ENCODE assay signal across 8 mouse cellular contexts in the genomic region with DNA sequence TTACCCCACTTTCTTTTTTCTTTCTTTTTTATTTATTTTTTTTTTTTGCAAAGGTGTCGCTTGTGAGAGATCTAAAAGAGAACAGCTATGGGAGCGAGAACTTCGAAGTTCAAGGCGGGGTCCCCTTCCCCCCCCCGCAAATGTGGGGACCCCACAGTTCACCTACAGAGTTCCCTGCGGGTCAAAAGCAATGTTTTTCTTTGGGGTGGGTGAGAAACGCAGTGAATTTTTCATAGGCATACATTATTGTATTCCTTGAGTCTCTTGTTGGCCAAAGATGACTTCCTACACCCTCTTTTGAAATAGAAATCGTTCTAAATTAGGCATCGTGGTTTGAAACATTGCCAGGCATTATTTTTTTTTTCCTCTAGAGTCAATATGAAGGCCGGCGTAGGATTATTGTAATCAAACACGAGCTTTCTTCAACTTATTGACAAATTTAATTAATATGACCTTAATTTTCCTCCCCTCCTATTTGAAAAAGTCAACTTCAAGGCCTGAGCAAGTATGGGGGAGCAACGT. TPM values are rescaled to one million over a fixed set of nuclear protein-coding genes. Genes with fewer than 3 reads are reported as not detected.
A peak's percentile ranks its signal among the peaks of the same experiment; 100 is the strongest.
DNase-seq lines count a peak whose midpoint lies in the region; ATAC-seq and TF ChIP-seq lines count a peak whose summit lies in the region.

No protein-coding gene starts in this region.

- WGBS in kidney, adult 2 months: 20% methylated on average over 13 of the region's 13 CpGs
- whole genome bisulfite sequencing in hindbrain, embryonic 12.5 days: 35% methylated on average over 13 of the region's 13 CpGs
- WGBS in midbrain, embryonic 13.5 days: 36% methylated on average over 13 of the region's 13 CpGs

- no peaks in the 10 kb centered on the region for H3K9me3 ChIP-seq in hindbrain, embryonic 12.5 days (replicated peaks)
- H3K9me3 ChIP-seq in midbrain, embryonic 13.5 days: no peaks in the 10 kb centered on the region

- peak overlapping the region; percentile 94 for H3K4me3 ChIP-seq in kidney, adult 2 months (ENCODE audit: insufficient read depth, low read depth, low read length)
- H3K4me3 ChIP-seq in hindbrain, embryonic 12.5 days: peak overlapping the region; percentile 89
- peak overlapping the region; percentile 90 for H3K4me3 ChIP-seq in midbrain, embryonic 13.5 days (replicated peaks)

- DNase-seq in kidney, adult 2 months: no peak
- DNase-seq in kidney, adult 11 months: no peak
- DNase-seq in NIH3T3 (ENCODE audit: low read depth): peak; percentile 31
- DNase-seq in adrenal gland, postnatal 25 days: no peak
- no peak for DNase-seq in cerebellum, adult 18-20 months
- no peak for DNase-seq in right cerebral cortex, adult 2 months (ENCODE audit: low spot score in 2 of 2)

- peak overlapping the region; percentile 75 for H3K4me2 ChIP-seq in hindbrain, embryonic 12.5 days (replicated peaks)
- peak overlapping the region; percentile 68 for H3K4me2 ChIP-seq in midbrain, embryonic 13.5 days (replicated peaks)

- H3K4me1 ChIP-seq in kidney, adult 2 months (ENCODE audit: control insufficient read depth, insufficient read depth, low read length): peaks cover 5% of the 10 kb centered on the region; the same call in 1 of the 2 replicates
- H3K4me1 ChIP-seq in hindbrain, embryonic 12.5 days: peaks cover 10% of the 10 kb centered on the region
- H3K4me1 ChIP-seq in midbrain, embryonic 13.5 days (replicated peaks): peaks cover 20% of the 10 kb centered on the region

- no peak for TF ChIP-seq CTCF in kidney, adult 2 months (conservative IDR thresholded peaks at IDR 0.05; ENCODE audit: insufficient read depth, insufficient read length, low read depth, low read length)

- no peak for ATAC-seq in hindbrain, embryonic 12.5 days (ENCODE audit: low FRiP score)
- ATAC-seq in midbrain, embryonic 13.5 days: peak; percentile 1; the same call in 1 of the 2 replicates

- no peak for TF ChIP-seq POLR2A in kidney, adult 2 months (IDR thresholded peaks at IDR 0.05; ENCODE audit: low read depth, low read length)

- H3K36me3 ChIP-seq in kidney, adult 2 months (ENCODE audit: control insufficient read depth, insufficient read depth, low read length): no peaks in the 10 kb centered on the region
- H3K36me3 ChIP-seq in hindbrain, embryonic 12.5 days: no peaks in the 10 kb centered on the region
- H3K36me3 ChIP-seq in midbrain, embryonic 13.5 days: no peaks in the 10 kb centered on the region

- H3K9ac ChIP-seq in hindbrain, embryonic 12.5 days: peak overlapping the region; percentile 93
- H3K9ac ChIP-seq in midbrain, embryonic 13.5 days (replicated peaks): peak overlapping the region; percentile 95

- H3K27ac ChIP-seq in kidney, adult 2 months (ENCODE audit: insufficient read depth, low read depth, low read length): peak overlapping the region; percentile 36; the same call in 1 of the 2 replicates
- H3K27ac ChIP-seq in hindbrain, embryonic 12.5 days: peak overlapping the region; percentile 96; the same call in 1 of the 2 replicates
- H3K27ac ChIP-seq in midbrain, embryonic 13.5 days: peak overlapping the region; percentile 94; the same call in 1 of the 2 replicates

- no peaks in the 10 kb centered on the region for H3K27me3 ChIP-seq in kidney, adult 2 months (replicated peaks; ENCODE audit: control insufficient read depth, insufficient read depth, low read length)
- H3K27me3 ChIP-seq in hindbrain, embryonic 12.5 days: no peaks in the 10 kb centered on the region
- H3K27me3 ChIP-seq in midbrain, embryonic 13.5 days: no peaks in the 10 kb centered on the region

RNA-seq across cellular contexts. Expression of a gene that starts 0.5 kb away (rescaled TPM):
- polyA plus RNA-seq in kidney, adult 2 months (2012; rRNA removed): 14.6 and 19.1 TPM in 2 replicates
- 14.8 and 16.2 TPM in 2 replicates for polyA plus RNA-seq in hindbrain, embryonic 12.5 days (2016; fragmentation: Nextera tagmentation; extraction: Ambion mirVana)
- polyA plus RNA-seq in midbrain, embryonic 13.5 days (2015; fragmentation: Nextera tagmentation; extraction: Ambion mirVana): 8.3 and 8.7 TPM in 2 replicates
- 65.4 and 79.9 TPM in 2 replicates for total RNA-seq in adrenal gland, postnatal 25 days (2021)

Comparison
In these comparisons a context has a peak if more than half of its experiments do, and no peak if none do; other contexts are left out.
1. H3K27ac ChIP-seq: peak in every context shown above with its lines; median percentile 96 in hindbrain, embryonic 12.5 days; 94 in midbrain, embryonic 13.5 days; 36 in kidney, adult 2 months.